Mouse (Mus musculus): ENCODE measurements at regions not wholly inside any gene's neighbourhood (a gene's known extent, or its start where the extent isn't known, plus 50 kb on each side); places are given as distances from the start of the nearest gene placed in this dataset.

GRCm38 (mm10) chr12:32291145-32291544 is 82.7 kb upstream of the Pik3cg start:
- no peak for TF ChIP-seq CTCF (IDR thresholded peaks at IDR 0.05; ENCODE audit: control insufficient read depth, insufficient read depth, low read length)
- TF ChIP-seq POLR2A (IDR thresholded peaks at IDR 0.05; ENCODE audit: borderline replicate concordance, control insufficient read depth, low read depth, low read length): no peak

Measured in bone marrow, adult 2 months (tissue).